In the genomic region with DNA sequence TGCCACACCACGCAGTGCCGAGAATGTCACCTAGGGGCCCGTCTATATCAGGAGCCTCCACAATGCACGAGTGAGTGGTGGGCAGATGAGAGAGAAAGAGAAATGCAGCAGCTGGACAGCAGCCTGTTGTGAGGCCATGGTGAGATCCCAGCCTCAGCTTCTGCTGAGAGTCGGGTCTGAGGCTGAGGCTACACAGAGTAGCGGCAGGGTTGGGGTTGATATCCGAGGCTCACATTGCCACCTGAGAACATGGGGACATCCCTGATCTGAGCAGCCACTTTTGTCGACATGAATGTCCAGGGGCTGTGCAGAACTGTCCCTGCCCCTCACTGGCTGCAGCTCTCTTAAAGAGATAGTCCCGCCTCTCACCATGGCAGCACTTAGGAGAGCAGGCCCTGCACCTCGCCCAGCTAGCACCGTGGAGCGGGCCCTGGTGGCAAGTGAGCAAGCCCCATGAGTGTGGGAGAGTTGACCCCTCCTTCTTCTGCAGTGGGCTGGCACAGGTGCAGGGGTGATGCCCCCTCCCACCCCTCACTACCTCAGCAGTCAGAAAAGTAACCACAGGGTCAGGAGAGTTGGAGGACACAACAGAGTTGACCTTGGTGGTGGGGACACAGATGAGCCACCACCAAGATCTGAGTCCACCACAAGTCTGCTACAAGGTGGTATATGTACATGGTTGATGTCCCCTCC, we compare ENCODE assay signal across 12 mouse cellular contexts.
DNase-seq lines count a peak whose midpoint lies in the region; ATAC-seq and TF ChIP-seq lines count a peak whose summit lies in the region.
"Had no signal": no experiment of that assay in that cellular context is flagged by ENCODE, and none has a peak within 500 bp of the region (broad histone marks: within the 10 kb centered on the region; RNA-seq: fewer than 3 reads in every experiment).

No protein-coding gene starts in this region.

- no peak overlapping the region for H3K27ac ChIP-seq in heart, embryonic 11.5 days (ENCODE audit: low read depth, low read length)
- H3K27ac ChIP-seq in liver, embryonic 12.5 days = no peak overlapping the region
- H3K27ac ChIP-seq in CH12.LX (ENCODE audit: insufficient read depth, low read depth) = peak overlapping the region; percentile 95
- no peak overlapping the region for H3K27ac ChIP-seq in embryonic facial prominence, embryonic 13.5 days
- H3K27ac ChIP-seq: limb, embryonic 12.5 days; midbrain, embryonic 12.5 days had no signal

- no peak overlapping the region for H3K4me2 ChIP-seq in heart, embryonic 11.5 days
- no peak overlapping the region for H3K4me2 ChIP-seq in liver, embryonic 12.5 days
- H3K4me2 ChIP-seq in CH12.LX (ENCODE audit: insufficient read depth, low read depth, poor library complexity, severe bottlenecking) = peak overlapping the region; percentile 30; the same call in 1 of the 2 replicates
- H3K4me2 ChIP-seq in embryonic facial prominence, embryonic 13.5 days = no peak overlapping the region
- H3K4me2 ChIP-seq: limb, embryonic 12.5 days; midbrain, embryonic 12.5 days had no signal

- no peak overlapping the region for H3K4me3 ChIP-seq in heart, embryonic 11.5 days (ENCODE audit: low read depth, low read length)
- H3K4me3 ChIP-seq in liver, embryonic 12.5 days = no peak overlapping the region
- peak overlapping the region; percentile 36 to 53 (median 50) for H3K4me3 ChIP-seq in CH12.LX (replicated peaks in 1 of 3; ENCODE audit: low read depth in 2 of 3, low read length in 2 of 3, poor library complexity in 1 of 3)
- H3K4me3 ChIP-seq in embryonic facial prominence, embryonic 13.5 days = no peak overlapping the region
- H3K4me3 ChIP-seq: limb, embryonic 12.5 days; midbrain, embryonic 12.5 days had no signal

- in situ Hi-C loops in CH12.LX (cut with MboI; ENCODE audit: low pct_ligation_motif_present, low pct_unique_long_range_greater_than_20kb, low sequenced_read_pairs) = no loop called here

- no peaks in the 10 kb centered on the region for H3K36me3 ChIP-seq in heart, embryonic 11.5 days (ENCODE audit: control insufficient read depth, insufficient read depth, low read length)
- H3K36me3 ChIP-seq in liver, embryonic 12.5 days = no peaks in the 10 kb centered on the region
- peaks cover 0 to 4% of the 10 kb centered on the region in 2 experiments for H3K36me3 ChIP-seq in CH12.LX (replicated peaks in 1 of 2; ENCODE audit: control insufficient read depth in 1 of 2, insufficient read depth in 1 of 2, low read length in 1 of 2)
- H3K36me3 ChIP-seq in embryonic facial prominence, embryonic 13.5 days = no peaks in the 10 kb centered on the region
- H3K36me3 ChIP-seq: limb, embryonic 12.5 days; midbrain, embryonic 12.5 days had no signal

- no peak for TF ChIP-seq EP300 in CH12.LX (IDR thresholded peaks at IDR 0.05; ENCODE audit: low read length)

- no peak for TF ChIP-seq RAD21 in CH12.LX (IDR thresholded peaks at IDR 0.05; ENCODE audit: low read depth, low read length)

- H3K9me3 ChIP-seq in heart, embryonic 11.5 days (replicated peaks; ENCODE audit: control insufficient read depth, low read length) = no peaks in the 10 kb centered on the region
- no peaks in the 10 kb centered on the region for H3K9me3 ChIP-seq in liver, embryonic 12.5 days (replicated peaks)
- H3K9me3 ChIP-seq in CH12.LX (replicated peaks; ENCODE audit: low read length) = no peaks in the 10 kb centered on the region
- no peaks in the 10 kb centered on the region for H3K9me3 ChIP-seq in embryonic facial prominence, embryonic 13.5 days
- H3K9me3 ChIP-seq: limb, embryonic 12.5 days; midbrain, embryonic 12.5 days had no signal

- TF ChIP-seq POLR2A in CH12.LX (IDR thresholded peaks at IDR 0.05; ENCODE audit: low read depth, low read length) = peak; percentile 64

- dilution Hi-C loops in CH12.LX (cut with MboI; ENCODE audit: extremely low pct_ligation_motif_present, extremely low pct_unique_long_range_greater_than_20kb, low sequenced_read_pairs) = no loop called here

- peaks cover 12% of the 10 kb centered on the region; the same call in 1 of the 2 replicates for H3K79me2 ChIP-seq in CH12.LX (replicated peaks; ENCODE audit: control insufficient read depth, extremely low read depth, insufficient read depth, poor library complexity, severe bottlenecking)

- peaks cover 2% of the 10 kb centered on the region; the same call in 1 of the 2 replicates for H3K4me1 ChIP-seq in heart, embryonic 11.5 days (ENCODE audit: control insufficient read depth, insufficient read depth, low read length)
- peaks cover 29% of the 10 kb centered on the region for H3K4me1 ChIP-seq in liver, embryonic 12.5 days
- peaks cover 0 to 7% of the 10 kb centered on the region in 2 experiments; a peak in 2 of 4 replicates for H3K4me1 ChIP-seq in CH12.LX (ENCODE audit: control insufficient read depth in 1 of 2, insufficient read depth in 2 of 2)
- no peaks in the 10 kb centered on the region for H3K4me1 ChIP-seq in embryonic facial prominence, embryonic 13.5 days
- H3K4me1 ChIP-seq: limb, embryonic 12.5 days; midbrain, embryonic 12.5 days had no signal

- WGBS in heart, embryonic 11.5 days (ENCODE audit: insufficient replicate concordance) = 57% methylated on average over 12 of the region's 12 CpGs
- WGBS in liver, embryonic 12.5 days (ENCODE audit: insufficient replicate concordance) = 72% methylated on average over 12 of the region's 12 CpGs
- 76% methylated on average over 12 of the region's 12 CpGs for WGBS in embryonic facial prominence, embryonic 13.5 days

- no peaks in the 10 kb centered on the region for H3K27me3 ChIP-seq in heart, embryonic 11.5 days (ENCODE audit: control insufficient read depth, insufficient read depth, low read length)
- H3K27me3 ChIP-seq in liver, embryonic 12.5 days (replicated peaks) = no peaks in the 10 kb centered on the region
- no peaks in the 10 kb centered on the region for H3K27me3 ChIP-seq in CH12.LX (replicated peaks)
- H3K27me3 ChIP-seq in embryonic facial prominence, embryonic 13.5 days = no peaks in the 10 kb centered on the region
- H3K27me3 ChIP-seq: limb, embryonic 12.5 days; midbrain, embryonic 12.5 days had no signal

- no peak overlapping the region for H3K9ac ChIP-seq in heart, embryonic 11.5 days (ENCODE audit: low read depth, low read length)
- H3K9ac ChIP-seq in liver, embryonic 12.5 days = no peak overlapping the region
- peak overlapping the region; percentile 52 for H3K9ac ChIP-seq in CH12.LX (ENCODE audit: insufficient read depth, low read depth)
- H3K9ac ChIP-seq in embryonic facial prominence, embryonic 13.5 days = no peak overlapping the region
- H3K9ac ChIP-seq: limb, embryonic 12.5 days; midbrain, embryonic 12.5 days had no signal

- no peak for TF ChIP-seq CTCF in CH12.LX (conservative IDR thresholded peaks at IDR 0.05 in 1 of 2, IDR thresholded peaks at IDR 0.05 in 1 of 2; ENCODE audit: low read depth in 2 of 2, low read length in 2 of 2)

- ATAC-seq in heart, embryonic 11.5 days (replicated peaks; ENCODE audit: insufficient number of reproducible peaks, low FRiP score, low TSS enrichment) = 0 out of 2 replicates have a peak, but pooled peaks have one; percentile 55
- peak; percentile 42 for ATAC-seq in liver, embryonic 12.5 days
- ATAC-seq in embryonic facial prominence, embryonic 13.5 days (ENCODE audit: insufficient number of reproducible peaks, insufficient read depth, low FRiP score, low TSS enrichment, low read depth) = peak; percentile 56

- no peak for DNase-seq in heart, adult 18-20 months
- DNase-seq in liver (no peak), CH12.LX (ENCODE audit: extremely low read depth) (peak; percentile 67)
- DNase-seq in gastrocnemius, adult 18-20 months (ENCODE audit: low spot score) = no peak
- DNase-seq: cerebellum, adult 11-12 months; kidney, postnatal 14 days; lung, postnatal 10 days had no signal

TF ChIP-seq in CH12.LX, 34 proteins besides CTCF, POLR2A, EP300 and RAD21:
- TF ChIP-seq UBTF (IDR thresholded peaks at IDR 0.05; ENCODE audit: low read depth, low read length) (peak; percentile 55; the same call in 1 of the 2 replicates), TCF12 (IDR thresholded peaks at IDR 0.05; ENCODE audit: low read depth, low read length) (no peak), TBP (conservative IDR thresholded peaks at IDR 0.05; ENCODE audit: low read depth, low read length) (peak; percentile 88)

Comparison
In these comparisons a context has a peak if more than half of its experiments do, and no peak if none do; other contexts are left out.
1. H3K4me3 ChIP-seq: peak in CH12.LX (3 of 3); none in heart, embryonic 11.5 days (single experiment), liver, embryonic 12.5 days (single experiment) and embryonic facial prominence, embryonic 13.5 days (single experiment).
2. Peak in every context shown above with its lines, with median percentiles within 50 percentile points of each other: ATAC-seq.